Mouse (Mus musculus) fat pad, adult 2 months (tissue): ENCODE measurements around the gene Naa11.

Experiments used
- DNase-seq: peaks from one replicate; pipeline ENCODE4 v3.0.0-alpha.2; 2011; ENCODE audit warnings: low read depth, low spot score; ENCODE audit errors: extremely low read depth

Naa11 gene

DNA sequence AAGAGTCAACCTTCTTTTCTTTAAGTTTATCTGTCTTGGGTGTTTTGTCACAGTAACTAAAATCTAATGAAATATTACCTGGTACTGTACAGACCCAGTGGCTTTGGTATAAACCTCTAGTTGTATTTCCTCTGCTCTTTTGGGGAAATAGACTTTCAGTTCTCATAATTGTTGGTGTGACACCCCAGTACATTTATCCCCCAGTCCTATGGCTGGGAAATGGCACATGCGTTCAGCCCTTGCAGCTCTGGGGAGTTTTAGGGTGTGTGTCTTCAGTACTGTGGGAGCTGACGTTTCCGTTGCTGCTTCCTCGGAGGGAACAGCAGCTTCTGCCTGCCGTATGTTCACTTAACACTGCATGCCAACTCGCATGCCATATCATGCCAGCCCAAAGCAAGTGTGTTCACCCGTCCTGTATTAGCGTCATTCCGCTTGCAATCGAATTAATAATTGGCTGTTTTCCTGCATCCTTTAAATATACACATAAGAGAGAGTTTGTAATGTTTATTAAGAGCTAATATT is 46.4 kb downstream of the Naa11 start:
- DNase-seq: no peak

DNA sequence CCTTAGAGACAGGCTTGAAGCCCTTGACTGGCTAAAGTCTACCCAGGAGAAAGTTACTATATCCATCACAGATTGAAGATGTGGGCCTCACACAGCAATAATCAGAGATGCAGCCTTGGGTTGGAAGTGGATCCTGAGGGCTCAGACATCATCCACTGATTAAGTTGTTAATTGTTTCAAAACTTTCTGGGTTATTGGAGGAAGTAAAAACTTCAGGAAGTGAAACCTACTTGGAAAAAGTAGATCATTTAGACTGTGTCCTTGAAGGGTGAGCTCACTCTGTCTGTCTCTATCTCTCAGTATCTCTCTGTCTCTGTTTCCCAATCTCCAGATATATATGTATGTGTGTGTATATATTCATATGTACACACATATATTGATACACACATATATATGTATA is 47.0 kb downstream of the Naa11 start:
- DNase-seq: no peak

DNA sequence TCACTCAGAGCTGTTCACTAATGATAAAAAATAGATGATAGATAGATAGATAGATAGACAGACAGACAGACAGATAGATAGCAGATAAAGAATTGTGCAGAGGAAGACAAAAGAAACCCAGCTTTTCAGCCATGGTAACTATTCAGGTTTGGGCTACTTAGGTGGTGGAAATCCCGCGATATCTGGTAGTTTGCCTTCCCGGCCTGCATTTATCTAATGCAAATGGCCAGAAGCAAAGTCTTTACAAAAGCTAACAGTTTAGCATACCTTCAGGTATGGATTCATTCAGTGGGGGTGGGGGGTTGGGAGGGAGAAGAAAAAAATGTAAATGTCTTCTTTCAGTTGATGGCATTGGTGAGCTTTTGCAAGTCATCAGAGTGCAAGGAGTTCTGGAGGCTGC is 48.0 kb downstream of the Naa11 start:
- no peak for DNase-seq

DNA sequence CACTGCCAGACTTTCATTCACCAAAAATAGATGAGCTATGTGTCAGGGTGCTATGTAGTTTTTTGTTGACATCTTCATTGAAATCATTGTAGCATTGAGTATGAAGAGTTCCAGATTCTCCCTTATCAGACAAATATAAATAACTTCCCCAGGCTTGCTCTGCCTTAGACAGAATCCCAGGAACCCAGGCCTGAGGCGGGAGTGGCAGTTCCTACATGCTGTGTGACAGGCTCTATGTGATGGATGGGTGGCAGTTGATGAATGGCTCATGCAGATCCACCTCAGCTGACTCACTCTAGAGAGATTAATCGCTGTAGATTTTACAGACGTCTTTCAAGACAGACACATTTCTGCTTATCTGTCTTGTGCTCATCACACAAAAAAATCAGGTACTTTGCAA is 57.4 kb downstream of the Naa11 start:
- no peak for DNase-seq
